Mouse (Mus musculus) gastrocnemius, adult 8-10 months (tissue): ENCODE results near the gene Olfr97. TPM values are rescaled to one million over a fixed set of nuclear protein-coding genes. Genes with fewer than 3 reads are reported as not detected.
"Not testable (repeated sequence)": the region's sequence is repeated elsewhere in the genome, so short reads cannot be mapped to it uniquely, and the experiment has no call there.

Source experiments
- DNase-seq, 2 experiments: peaks; one replicate each; pipeline ENCODE4 v3.0.0; 2022; ENCODE audit warnings: low spot score in 2 of 2
- total RNA-seq, 4 experiments: library from RNA; stranded (reverse); gene quantifications; 2 replicates each; pipeline ENCODE4 v1.2.4; 2022

Olfr97 gene
- not detected for total RNA-seq

GRCm38 (mm10) chr17:37237230-37237629 lies at the start of gene Olfr97:
Olfr97 (minus strand) TSS chr17:37237330.
- DNase-seq = not testable (repeated sequence)

DNA sequence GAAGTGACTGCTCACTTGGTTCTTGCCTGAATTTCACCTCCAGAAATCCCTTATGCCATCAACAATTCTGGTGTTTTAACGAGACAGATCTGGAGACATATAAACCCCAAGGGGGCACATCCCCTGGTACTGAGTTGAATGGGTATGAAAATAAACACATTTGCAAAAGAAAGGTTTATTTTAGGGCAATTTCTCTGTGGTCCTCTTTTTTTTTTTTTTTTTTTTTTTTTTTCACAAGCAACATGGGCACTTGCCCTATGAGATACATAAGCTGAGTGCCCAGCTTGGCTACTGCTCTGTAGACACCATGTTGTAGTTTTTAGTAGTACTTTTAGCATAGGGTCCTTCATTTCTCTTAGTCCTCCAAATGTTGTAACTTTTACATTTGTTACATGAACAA lies 46.2 kb upstream of the Olfr97 start, which contains the start of gene Olfr99:
Gene Olfr99, minus strand, starts transcription at position 101 of the 400 bp plus-strand sequence.
- DNase-seq = no peak

DNA sequence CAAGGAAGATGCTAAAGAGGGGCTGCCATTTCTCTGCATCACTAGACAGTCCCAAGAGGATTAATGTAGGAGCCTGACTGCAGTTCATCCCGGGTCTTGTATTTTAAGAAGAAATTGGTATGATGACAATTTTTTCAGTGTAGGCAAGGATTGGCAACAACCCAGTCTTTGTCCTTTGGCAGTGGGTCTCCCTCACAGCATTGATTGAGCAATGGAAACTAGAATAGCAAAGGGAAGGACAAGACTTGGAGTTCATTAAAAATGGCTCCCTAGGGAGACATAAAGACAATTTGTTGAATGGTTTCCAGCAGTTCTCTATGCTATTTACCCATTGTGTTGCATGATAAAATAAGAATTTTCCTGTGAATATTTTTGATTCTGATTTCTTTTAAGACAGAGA lies 43.2 kb upstream of the Olfr97 start:
- DNase-seq = peak in 1 of 2 experiments; percentile 14

GRCm38 (mm10) chr17:37276573-37276972 lies 39.4 kb upstream of the Olfr97 start:
- DNase-seq = no peak

GRCm38 (mm10) chr17:37275626-37276248 lies 38.6 kb upstream of the Olfr97 start:
- DNase-seq = no peak

DNA sequence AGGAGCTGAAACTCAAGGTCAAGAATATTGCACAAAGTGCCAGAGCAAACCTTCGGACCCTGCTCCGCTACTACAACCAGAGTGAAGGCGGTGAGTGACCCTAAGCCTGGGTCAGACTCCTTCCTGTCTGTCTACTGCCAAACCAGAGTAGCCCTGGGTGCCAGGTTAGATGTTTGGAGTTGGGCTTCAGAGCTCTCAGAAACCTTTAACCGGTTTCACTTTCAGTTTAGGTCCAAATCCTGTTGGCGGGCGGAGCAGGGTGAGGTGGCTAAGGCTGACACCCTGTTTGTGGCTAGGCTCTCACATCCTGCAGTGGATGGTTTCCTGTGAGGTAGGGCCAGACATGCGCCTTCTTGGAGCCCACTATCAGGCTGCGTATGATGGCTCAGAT lies 33.6 kb upstream of the Olfr97 start:
- DNase-seq = peak; percentile 18 to 50

- DNase-seq = peak; percentile 79 to 88
Measured at GRCm38 (mm10) chr17:37270058-37270701, 33.0 kb upstream of the Olfr97 start, which contains the start of gene H2-M3. H2-M3 (plus strand) TSS chr17:37270220.

- no peak for DNase-seq
Measured at GRCm38 (mm10) chr17:37263626-37264025, 26.5 kb upstream of the Olfr97 start, which contains the start of gene Olfr98. Olfr98 (minus strand) TSS chr17:37263749.

- no peak for DNase-seq
Measured at GRCm38 (mm10) chr17:37250544-37250943, 13.4 kb upstream of the Olfr97 start.

- DNase-seq = no peak
Measured at GRCm38 (mm10) chr17:37249460-37249859, 12.3 kb upstream of the Olfr97 start.

GRCm38 (mm10) chr17:37246715-37247114 lies 9.6 kb upstream of the Olfr97 start:
- DNase-seq = no peak

GRCm38 (mm10) chr17:37242198-37242597 lies 5.1 kb upstream of the Olfr97 start:
- no peak for DNase-seq

DNA sequence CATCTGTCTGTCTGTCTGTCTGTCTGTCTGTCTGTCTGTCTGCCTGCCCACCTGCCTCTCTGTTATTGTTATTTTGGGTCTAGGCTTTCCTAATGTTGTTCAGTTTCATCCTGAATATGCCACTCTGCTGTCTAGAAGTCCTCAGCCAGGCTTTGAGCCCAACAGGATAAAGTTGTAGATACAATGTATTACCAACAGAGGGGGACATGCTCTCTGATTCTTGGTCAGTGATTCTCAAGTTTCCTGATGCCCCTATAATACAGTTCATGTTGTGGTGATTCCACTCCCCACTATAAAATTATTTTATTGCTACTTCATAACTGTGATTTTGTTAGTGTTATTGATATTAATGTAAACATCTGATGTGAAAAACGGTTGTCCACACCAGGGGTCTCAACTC lies 15.3 kb downstream of the Olfr97 start:
- no peak for DNase-seq

DNA sequence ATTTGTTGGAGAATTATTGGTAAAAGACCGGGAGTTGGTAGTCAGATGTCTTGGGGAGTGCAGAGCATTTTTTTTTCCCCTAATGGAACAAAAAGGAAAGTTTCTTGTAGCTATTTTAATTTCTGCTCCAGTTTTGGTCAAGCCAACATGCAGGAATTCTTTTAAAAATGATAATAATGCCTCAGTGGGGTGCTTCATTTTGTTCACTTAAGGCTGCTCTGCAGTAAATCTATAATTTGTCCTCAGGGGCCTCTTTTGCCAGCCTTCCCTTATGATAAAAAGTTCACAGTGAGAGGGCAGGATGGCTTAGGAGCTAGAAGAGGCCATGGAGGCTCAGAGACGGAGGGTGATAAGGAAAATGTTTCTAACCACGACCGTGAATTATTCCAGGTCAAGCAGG lies 17.3 kb downstream of the Olfr97 start, which contains the start of gene Olfr96:
Gene Olfr96, plus strand, starts transcription at position 301 of the 400 bp plus-strand sequence.
- no peak for DNase-seq

GRCm38 (mm10) chr17:37218486-37218885 lies 18.6 kb downstream of the Olfr97 start:
- peak; percentile 20 to 33 for DNase-seq

GRCm38 (mm10) chr17:37213018-37213417 lies 24.1 kb downstream of the Olfr97 start, which contains the start of gene Olfr95:
Olfr95 (minus strand) TSS chr17:37213118.
- no peak for DNase-seq

GRCm38 (mm10) chr17:37210884-37211768 lies 26.0 kb downstream of the Olfr97 start:
- no peak for DNase-seq

GRCm38 (mm10) chr17:37203917-37204236 lies 33.3 kb downstream of the Olfr97 start:
- DNase-seq = no peak

GRCm38 (mm10) chr17:37203206-37203916 lies 33.8 kb downstream of the Olfr97 start:
- DNase-seq = peak; percentile 50 to 53

- DNase-seq = no peak
Measured at GRCm38 (mm10) chr17:37200894-37201293, 36.2 kb downstream of the Olfr97 start, which contains the start of gene Olfr94. Olfr94 (minus strand) TSS chr17:37200994.
